Mouse (Mus musculus) retina, postnatal 1 day (tissue): ENCODE measurements around the gene Celsr2.
A peak's percentile ranks its signal among the peaks of the same experiment; 100 is the strongest.

ENCODE experiments used
- DNase-seq: peaks from one replicate; pipeline ENCODE4 v3.0.0-alpha.2; 2012

The Celsr2 gene

GRCm38 (mm10) chr3:108378875-108379663, 36.3 kb downstream of the Celsr2 start:
- no peak for DNase-seq

- no peak for DNase-seq
Observed at GRCm38 (mm10) chr3:108372691-108373090, 42.7 kb downstream of the Celsr2 start.

GRCm38 (mm10) chr3:108372274-108372673, 43.1 kb downstream of the Celsr2 start:
- peak; percentile 65 for DNase-seq

GRCm38 (mm10) chr3:108368721-108369120, 46.6 kb downstream of the Celsr2 start:
- DNase-seq = no peak

GRCm38 (mm10) chr3:108367828-108368227, 47.5 kb downstream of the Celsr2 start:
- DNase-seq = no peak

- DNase-seq = peak; percentile 63
Observed at GRCm38 (mm10) chr3:108367173-108367572, 48.2 kb downstream of the Celsr2 start.

- no peak for DNase-seq
Observed at GRCm38 (mm10) chr3:108364270-108364995, 50.9 kb downstream of the Celsr2 start, which contains the start of gene Mybphl. Gene Mybphl (plus strand): TSS chr3:108364911.

- DNase-seq = peak; percentile 64
Observed at GRCm38 (mm10) chr3:108363626-108364025, 51.7 kb downstream of the Celsr2 start.

DNA sequence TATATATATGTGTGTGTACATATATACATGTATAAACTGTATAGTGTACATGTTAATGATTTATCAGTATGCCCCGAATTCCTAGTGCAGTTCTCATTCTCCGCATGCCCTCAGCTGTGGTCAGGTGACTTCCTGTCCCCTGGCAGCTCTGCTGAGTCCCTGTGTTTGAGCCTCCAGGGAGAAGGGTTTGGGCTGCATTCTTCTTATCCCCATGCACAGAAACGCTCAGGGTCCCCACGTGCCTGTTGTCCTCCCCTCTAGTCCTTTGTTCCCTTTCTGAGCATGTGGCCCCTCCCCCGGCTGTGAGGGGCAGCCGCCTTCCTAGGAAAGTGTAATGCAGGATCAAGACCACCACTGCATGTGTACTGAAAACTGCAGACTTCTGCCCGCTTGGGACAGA, 54.5 kb downstream of the Celsr2 start:
- DNase-seq = peak; percentile 64

- DNase-seq = no peak
Observed at GRCm38 (mm10) chr3:108358445-108358844, 56.9 kb downstream of the Celsr2 start.

- DNase-seq = no peak
Observed at GRCm38 (mm10) chr3:108357051-108357450, 58.3 kb downstream of the Celsr2 start.

DNA sequence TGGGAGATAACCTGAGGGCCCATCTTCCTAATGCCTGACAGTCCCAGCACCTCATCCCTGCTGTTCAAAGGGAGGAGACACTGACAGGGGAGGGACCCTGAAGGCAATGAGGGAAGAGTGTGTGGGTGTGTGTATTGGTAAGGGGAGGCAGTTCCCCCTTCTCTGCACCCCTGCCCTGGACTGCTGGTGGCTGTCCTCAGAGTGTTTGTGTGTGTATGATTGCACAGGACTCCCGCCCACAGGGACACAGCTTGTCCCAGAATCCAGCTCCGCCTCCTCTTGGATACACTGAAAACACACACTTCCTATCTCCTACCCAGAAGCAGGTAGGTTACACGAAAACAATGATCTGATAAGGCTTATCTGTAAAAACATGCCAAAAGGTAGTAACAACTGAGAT, 60.1 kb downstream of the Celsr2 start:
- DNase-seq = no peak

DNA sequence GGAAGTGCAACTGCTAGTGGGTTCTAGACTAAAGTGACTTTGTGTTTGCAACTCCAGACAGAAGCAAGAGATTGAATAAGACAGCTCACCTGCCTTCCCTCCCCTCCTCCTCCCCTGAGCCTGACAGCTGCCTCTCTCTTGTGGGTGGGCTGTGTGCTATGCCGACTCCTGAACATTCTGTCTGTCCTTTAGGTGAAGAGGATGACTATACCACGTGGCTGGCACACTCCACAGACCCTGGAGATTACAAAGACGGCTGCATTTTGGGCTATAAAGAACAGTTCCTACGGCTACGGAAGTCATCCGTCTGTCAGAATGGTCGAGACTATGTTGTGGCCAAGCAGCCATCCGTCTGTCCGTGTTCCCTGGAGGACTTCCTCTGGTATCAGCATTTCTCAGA, 67.0 kb downstream of the Celsr2 start:
- no peak for DNase-seq

GRCm38 (mm10) chr3:108345855-108346254, 69.5 kb downstream of the Celsr2 start:
- no peak for DNase-seq

- no peak for DNase-seq
Observed at GRCm38 (mm10) chr3:108342185-108342584, 73.2 kb downstream of the Celsr2 start.

- DNase-seq = no peak
Observed at GRCm38 (mm10) chr3:108341040-108341439, 74.3 kb downstream of the Celsr2 start.
